Mouse (Mus musculus) limb, embryonic 11.5 days (tissue): ENCODE data around the gene Slfn1. TPM values are rescaled to one million over a fixed set of nuclear protein-coding genes. Genes with fewer than 3 reads are reported as not detected.
"Not testable (repeated sequence)": the region's sequence is repeated elsewhere in the genome, so short reads cannot be mapped to it uniquely, and the experiment has no call there.

Experiments
- ATAC-seq: fragments of 200-750 bp; cut with Nextera tagmentation; 2 replicates; pipeline ENCODE4 v1.8.0; 2017; ENCODE audit warnings: low read depth; ENCODE audit not compliant: insufficient number of reproducible peaks, low FRiP score, low TSS enrichment
- DNase-seq: peaks from one replicate; pipeline ENCODE4 v3.0.0-alpha.2; 2015; ENCODE audit warnings: low spot score
- H3K27ac ChIP-seq: fragments of 300-500 bp; sonication (generic); replicated peaks from 2 replicates; pipeline ENCODE4 v1.5.1; 2014; ENCODE audit warnings: low read depth, mild to moderate bottlenecking, low read length
- H3K27me3 ChIP-seq: fragments of 300-500 bp; sonication (generic); 2 replicates; pipeline ENCODE4 v1.6.1; 2014; ENCODE audit warnings: mild to moderate bottlenecking, low read length, mixed read lengths; ENCODE audit not compliant: control insufficient read depth, insufficient read depth
- H3K36me3 ChIP-seq: fragments of 300-500 bp; sonication (generic); 2 replicates; pipeline ENCODE4 v1.6.1; 2014; ENCODE audit warnings: mild to moderate bottlenecking, low read length, moderate library complexity, mixed read lengths; ENCODE audit not compliant: control insufficient read depth, insufficient read depth
- H3K4me1 ChIP-seq: fragments of 300-500 bp; sonication (generic); 2 replicates; pipeline ENCODE4 v1.6.1; 2014; ENCODE audit warnings: low read length, mixed read lengths; ENCODE audit not compliant: control insufficient read depth, insufficient read depth
- H3K4me2 ChIP-seq: fragments of 300-500 bp; sonication (generic); 2 replicates; pipeline ENCODE4 v1.6.1; 2014; ENCODE audit warnings: low read depth, mild to moderate bottlenecking, moderate library complexity; ENCODE audit not compliant: severe bottlenecking
- H3K4me3 ChIP-seq: fragments of 300-500 bp; sonication (generic); 2 replicates; pipeline ENCODE4 v1.5.1; 2014; ENCODE audit warnings: low read depth, low read length
- H3K9ac ChIP-seq: fragments of 300-500 bp; sonication (generic); 2 replicates; pipeline ENCODE4 v1.6.1; 2014; ENCODE audit warnings: mild to moderate bottlenecking, low read length
- H3K9me3 ChIP-seq: fragments of 300-500 bp; sonication (generic); 2 replicates; pipeline ENCODE4 v1.6.1; 2016; ENCODE audit warnings: low read length; ENCODE audit not compliant: control insufficient read depth
- WGBS: fragments of 180-500 bp; shearing (Covaris S2); extraction: QIAGEN DNeasy Blood & Tissue Kit; methylation state at CpG from one replicate; pipeline ENCODE4 v1.1.7; 2014; 5-methylcytosine and 5-hydroxymethylcytosine counted together
- polyA plus RNA-seq: library from polyadenylated mRNA; unstranded; fragments of >200 nt; fragmentation: Nextera tagmentation; extraction: Ambion mirVana; gene quantifications from 2 replicates; pipeline ENCODE4 v1.2.1, GENCODE M21; 2014

The Slfn1 gene
- polyA plus RNA-seq, 1 experiment from 2014 or later: not detected

DNA sequence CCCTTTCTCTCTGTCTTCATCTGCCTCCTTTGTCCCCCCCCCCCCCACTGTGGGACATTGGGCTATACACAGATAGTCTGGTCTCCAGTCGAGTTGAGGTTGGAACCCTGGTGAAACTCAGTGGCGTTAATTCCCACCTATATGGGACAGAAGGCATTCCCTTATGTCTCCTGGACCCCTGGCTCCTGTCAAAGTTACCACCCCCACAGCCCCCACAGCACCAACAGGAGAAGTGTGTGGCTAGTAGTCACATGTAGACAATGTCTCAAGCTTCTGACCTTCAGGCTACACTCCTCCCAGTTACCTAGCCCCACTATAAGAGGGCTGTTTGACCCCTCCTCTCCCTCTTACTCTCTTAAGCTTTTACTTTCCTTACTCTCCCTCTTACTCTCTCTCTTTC is 32.5 kb upstream of the Slfn1 start:
- Histone ChIP-seq H3K36me3 (no peaks in the 10 kb centered on the region), H3K9me3 (no peaks in the 10 kb centered on the region), H3K4me3 (no peak overlapping the region), H3K4me2 (no peak overlapping the region), H3K4me1 (no peaks in the 10 kb centered on the region), H3K9ac (no peak overlapping the region), H3K27ac (no peak overlapping the region), H3K27me3 (no peaks in the 10 kb centered on the region)
- no peak for DNase-seq
- no peak for ATAC-seq
- 87% methylated on average over 2 of the region's 2 CpGs for WGBS

- H3K27me3 ChIP-seq: no peaks in the 10 kb centered on the region
- WGBS: 88% methylated on average over 10 of the region's 10 CpGs
- no peaks in the 10 kb centered on the region for H3K9me3 ChIP-seq
- H3K9ac ChIP-seq: no peak overlapping the region
- H3K4me3 ChIP-seq: no peak overlapping the region
- H3K36me3 ChIP-seq: no peaks in the 10 kb centered on the region
- ATAC-seq (no peak), DNase-seq (no peak)
- no peak overlapping the region for H3K27ac ChIP-seq
- no peaks in the 10 kb centered on the region for H3K4me1 ChIP-seq
- no peak overlapping the region for H3K4me2 ChIP-seq
These were observed 31.9 kb upstream of the Slfn1 start for GRCm38 (mm10) chr11:83084761-83085160.

DNA sequence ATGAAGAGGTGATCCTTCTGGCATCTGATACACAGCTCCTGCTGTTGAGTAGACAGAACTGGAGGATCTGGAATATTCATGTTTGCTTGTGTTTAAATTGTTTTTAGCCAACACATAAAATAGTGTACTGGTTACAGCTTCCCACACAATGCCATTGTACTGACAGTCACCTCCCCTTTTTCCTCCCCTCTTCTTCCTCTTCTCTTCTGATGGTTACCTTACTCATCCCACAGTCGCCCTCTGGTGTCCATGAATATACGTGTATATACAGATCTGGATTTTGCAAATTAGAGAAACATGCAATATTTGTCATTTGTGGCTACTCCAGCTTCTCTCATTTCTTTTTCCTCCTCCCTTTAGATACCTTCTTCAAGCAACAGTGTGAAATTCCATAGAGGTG is 1.5 kb upstream of the Slfn1 start:
- Histone ChIP-seq H3K36me3 (no peaks in the 10 kb centered on the region), H3K4me3 (no peak overlapping the region), H3K4me1 (no peaks in the 10 kb centered on the region), H3K9ac (no peak overlapping the region), H3K27ac (no peak overlapping the region), H3K27me3 (no peaks in the 10 kb centered on the region), H3K4me2 (no peak overlapping the region), H3K9me3 (no peaks in the 10 kb centered on the region)
- WGBS: 42% methylated on average over 2 of the region's 2 CpGs
- no peak for ATAC-seq
- peak; percentile 16 for DNase-seq

DNA sequence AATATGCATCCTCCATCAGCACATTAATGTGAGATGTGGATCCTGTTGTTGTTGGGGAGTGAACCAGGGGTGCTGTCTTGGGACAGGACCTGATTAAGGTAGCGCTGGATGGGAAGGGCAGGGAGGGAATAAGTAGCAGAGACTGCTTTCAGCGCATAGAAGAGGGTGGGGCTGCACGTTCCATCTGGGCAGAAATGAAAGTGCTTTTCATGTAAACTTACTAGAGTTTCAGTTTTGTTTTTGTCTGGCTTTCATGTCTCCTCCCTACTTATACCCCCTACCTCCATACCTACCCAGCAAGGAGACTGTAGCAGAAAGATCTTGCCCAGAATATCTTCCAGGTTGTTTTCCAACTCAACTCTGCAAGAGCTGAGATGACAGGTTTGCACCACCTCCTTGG is 1.4 kb downstream of the Slfn1 start:
- DNase-seq: no peak
- no peak overlapping the region for H3K27ac ChIP-seq
- no peaks in the 10 kb centered on the region for H3K36me3 ChIP-seq
- no peak overlapping the region for H3K4me3 ChIP-seq
- no peaks in the 10 kb centered on the region for H3K9me3 ChIP-seq
- WGBS: 56% methylated on average over 3 of the region's 3 CpGs
- no peak overlapping the region for H3K4me2 ChIP-seq
- ATAC-seq: no peak
- no peak overlapping the region for H3K9ac ChIP-seq
- no peaks in the 10 kb centered on the region for H3K4me1 ChIP-seq
- no peaks in the 10 kb centered on the region for H3K27me3 ChIP-seq

DNA sequence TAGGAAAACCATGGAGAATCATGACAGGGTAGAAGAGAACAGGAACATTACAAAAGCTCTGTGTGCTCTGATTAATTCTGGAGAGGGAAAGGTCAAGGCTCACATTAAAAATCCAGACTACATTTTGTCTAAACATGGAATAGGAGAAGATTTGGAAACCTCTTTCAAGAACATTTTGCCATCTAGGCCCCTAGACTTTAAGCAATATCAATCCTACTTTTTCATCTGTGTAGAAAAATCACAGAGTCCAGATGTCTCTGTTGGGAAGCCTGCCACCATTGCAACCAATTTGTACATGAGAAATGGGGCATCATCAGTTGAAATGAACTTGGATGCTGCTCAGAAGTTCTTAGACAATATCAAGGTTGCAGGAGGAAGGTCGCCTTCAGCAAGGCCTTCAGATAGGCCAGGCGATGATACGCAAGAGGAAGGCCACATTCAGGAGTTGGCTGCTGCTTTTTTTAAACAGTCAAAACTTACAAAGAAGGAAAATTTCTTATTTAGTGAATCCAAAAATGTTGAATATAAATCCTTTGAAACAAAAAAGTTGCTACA is 4.6 kb downstream of the Slfn1 start:
- no peak overlapping the region for H3K27ac ChIP-seq
- 97% methylated on average over 3 of the region's 3 CpGs for WGBS
- no peaks in the 10 kb centered on the region for H3K36me3 ChIP-seq
- no peak overlapping the region for H3K4me3 ChIP-seq
- H3K9me3 ChIP-seq: no peaks in the 10 kb centered on the region
- no peaks in the 10 kb centered on the region for H3K27me3 ChIP-seq
- ATAC-seq (no peak), DNase-seq (peak; percentile 9)
- H3K4me2 ChIP-seq: no peak overlapping the region
- H3K9ac ChIP-seq: no peak overlapping the region
- no peaks in the 10 kb centered on the region for H3K4me1 ChIP-seq

DNA sequence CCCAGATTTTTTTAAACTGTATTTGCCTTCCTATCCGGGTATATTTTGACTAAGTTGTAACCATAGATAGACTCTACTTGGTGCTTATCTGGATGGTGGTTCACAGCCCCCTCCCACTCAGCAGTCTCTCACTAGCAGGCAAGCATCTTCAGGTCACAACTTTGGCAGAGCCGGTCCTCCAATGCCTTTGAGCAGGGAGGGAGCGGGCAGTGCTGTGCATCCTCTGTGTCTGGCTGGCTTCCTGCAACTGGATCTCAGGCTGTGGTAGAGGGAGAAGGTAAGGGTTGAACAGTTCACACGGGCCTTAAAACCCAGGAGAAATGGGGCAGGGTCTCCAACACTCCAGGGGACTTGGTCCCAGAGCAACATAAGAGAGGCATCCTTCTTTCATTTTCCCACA is 6.5 kb downstream of the Slfn1 start:
- WGBS: 69% methylated on average over 4 of the region's 4 CpGs
- Histone ChIP-seq H3K4me1 (no peaks in the 10 kb centered on the region), H3K4me2 (no peak overlapping the region), H3K27me3 (no peaks in the 10 kb centered on the region), H3K36me3 (no peaks in the 10 kb centered on the region), H3K4me3 (no peak overlapping the region), H3K9me3 (no peaks in the 10 kb centered on the region), H3K9ac (no peak overlapping the region), H3K27ac (no peak overlapping the region)
- ATAC-seq (no peak), DNase-seq (peak; percentile 16)

DNA sequence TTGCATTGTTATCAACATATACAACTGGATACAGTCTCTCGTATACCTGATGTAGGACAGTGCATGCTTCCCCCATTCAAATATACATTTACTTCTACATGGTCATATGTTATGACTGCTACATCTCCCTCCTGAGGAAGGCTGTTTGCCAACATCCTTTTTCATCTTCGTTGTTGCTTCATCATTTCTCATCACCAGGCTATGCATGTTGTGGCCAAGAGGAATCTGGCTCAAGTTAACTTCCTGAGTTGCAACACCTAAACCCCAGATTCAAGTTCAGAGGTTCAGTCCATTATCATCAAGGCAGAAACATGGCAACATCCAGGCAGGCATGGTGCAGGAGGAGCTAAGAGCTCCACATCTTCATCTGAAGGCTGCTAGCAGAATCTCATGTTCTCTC is 8.3 kb downstream of the Slfn1 start:
- Histone ChIP-seq H3K4me3 (no peak overlapping the region), H3K27me3 (no peaks in the 10 kb centered on the region), H3K9me3 (no peaks in the 10 kb centered on the region), H3K4me1 (no peaks in the 10 kb centered on the region), H3K27ac (no peak overlapping the region), H3K36me3 (no peaks in the 10 kb centered on the region), H3K4me2 (no peak overlapping the region), H3K9ac (no peak overlapping the region)
- ATAC-seq (no peak), DNase-seq (no peak)
- WGBS: 86% methylated on average over 2 of the region's 2 CpGs

GRCm38 (mm10) chr11:83125633-83126032 is 9.0 kb downstream of the Slfn1 start:
- not testable (repeated sequence) for ATAC-seq, H3K9ac ChIP-seq, H3K27ac ChIP-seq, H3K4me2 ChIP-seq, H3K27me3 ChIP-seq, H3K36me3 ChIP-seq, H3K4me3 ChIP-seq, H3K9me3 ChIP-seq, DNase-seq, H3K4me1 ChIP-seq
- no CpG with 5 or more reads among the region's 1 CpGs for WGBS

- not testable (repeated sequence) for H3K4me3 ChIP-seq, ATAC-seq, H3K4me2 ChIP-seq, H3K9ac ChIP-seq, DNase-seq, H3K9me3 ChIP-seq, H3K27me3 ChIP-seq, H3K4me1 ChIP-seq, H3K36me3 ChIP-seq, H3K27ac ChIP-seq
- WGBS: 100% methylated on average over 1 of the region's 2 CpGs
These were observed 20.6 kb downstream of the Slfn1 start for GRCm38 (mm10) chr11:83137253-83137652.
